Mouse (Mus musculus) left cerebral cortex, postnatal 36 days (tissue): ENCODE results near the gene Myh10. TPM values are rescaled to one million over a fixed set of nuclear protein-coding genes. Genes with fewer than 3 reads are reported as not detected.

Experiments
- DNase-seq, 2 experiments: peaks; one replicate each; pipeline ENCODE4 v3.0.0; 2021 to 2022; ENCODE audit warnings: low spot score in 2 of 2, mixed read lengths in 1 of 2
- intact Hi-C: fragments of 180-260 bp; cut with DNase I; formaldehyde crosslinking; loops from one replicate; pipeline ENCODE4 v1.15.1; 2025
- total RNA-seq, 2 experiments: library from RNA; stranded (reverse); gene quantifications; 2 replicates each; pipeline ENCODE4 v1.2.3; 2021

Gene Myh10
- total RNA-seq, 2 experiments from 2014 or later = 198 to 218 TPM

GRCm38 (mm10) chr11:68739509-68739908 is 48.1 kb downstream of the Myh10 start:
- DNase-seq = no peak
- intact Hi-C loops = no loop called here

- DNase-seq = no peak
- intact Hi-C loops = no loop called here
Measured at GRCm38 (mm10) chr11:68742658-68743057, 51.3 kb downstream of the Myh10 start.

- intact Hi-C loops = no loop called here
- DNase-seq = no peak
Measured at GRCm38 (mm10) chr11:68744150-68744549, 52.8 kb downstream of the Myh10 start.

- intact Hi-C loops = no loop called here
- DNase-seq = peak; percentile 48 to 64
Measured at GRCm38 (mm10) chr11:68745374-68746200, 54.2 kb downstream of the Myh10 start.

DNA sequence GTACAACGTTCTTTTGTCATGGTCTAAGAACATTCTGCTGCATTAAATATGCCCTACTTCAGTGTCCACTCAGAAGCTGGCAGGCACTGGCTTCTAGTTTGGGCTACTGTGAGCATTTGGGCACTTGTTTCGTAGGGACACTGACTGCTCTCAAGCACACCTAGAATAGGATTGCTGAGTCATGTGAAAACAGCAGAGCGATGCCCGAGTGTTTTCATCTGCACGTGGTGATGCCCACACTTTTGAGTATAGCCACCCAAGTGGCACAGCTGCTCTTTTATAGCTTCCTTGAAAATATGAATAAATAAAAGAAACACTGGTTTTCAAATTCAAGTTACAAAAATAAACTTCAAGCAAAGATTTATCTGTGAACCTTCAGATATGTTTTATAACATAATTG is 56.8 kb downstream of the Myh10 start:
- intact Hi-C loops = no loop called here
- peak in 1 of 2 experiments; percentile 31 for DNase-seq

DNA sequence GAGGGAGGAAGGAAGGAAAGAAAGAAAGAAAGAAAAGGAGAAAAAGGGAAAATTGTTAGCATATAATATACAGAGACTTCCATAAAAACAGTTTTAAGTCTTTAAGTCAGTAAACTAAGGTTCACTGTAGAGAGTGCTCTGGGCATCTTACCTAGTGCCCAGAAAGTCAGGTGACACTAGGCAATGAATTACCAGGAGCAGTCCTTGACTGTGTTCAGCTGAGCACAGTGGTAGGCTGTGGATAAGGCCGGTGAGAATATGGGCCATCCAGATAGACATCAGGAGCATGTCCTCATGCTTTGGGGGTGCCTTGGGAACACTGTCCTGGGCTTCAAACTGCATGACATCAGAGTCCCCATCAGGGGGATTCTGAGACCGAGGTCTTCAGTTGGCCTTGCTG is 58.8 kb downstream of the Myh10 start:
- no peak for DNase-seq
- intact Hi-C loops = no loop called here

DNA sequence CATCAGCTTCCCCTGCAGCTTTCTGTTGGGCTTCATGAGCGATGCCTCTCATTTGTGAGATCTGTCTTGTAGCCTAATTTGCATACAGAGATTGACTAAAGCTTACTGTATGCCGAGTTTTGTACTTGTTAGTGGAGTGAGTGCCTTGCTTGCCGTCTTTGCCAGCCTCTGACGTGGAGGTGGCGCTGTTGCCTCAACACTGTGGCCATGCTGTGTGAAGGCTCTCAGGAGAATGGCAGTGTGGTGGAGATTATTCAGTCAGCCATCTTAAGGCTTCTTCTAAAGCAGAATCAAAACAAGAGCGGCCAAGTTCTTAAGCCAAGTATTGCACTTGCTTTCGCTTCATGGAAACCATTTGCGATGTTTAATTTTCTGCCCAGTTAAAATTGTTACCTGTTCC is 59.6 kb downstream of the Myh10 start:
- intact Hi-C loops = no loop called here

GRCm38 (mm10) chr11:68754283-68754682 is 62.9 kb downstream of the Myh10 start:
- no peak for DNase-seq
- intact Hi-C loops = no loop called here

More for the DNA sequence above, 59.6 kb downstream of the Myh10 start:
- DNase-seq = peak in 1 of 2 experiments; percentile 31

GRCm38 (mm10) chr11:68756456-68757348 is 65.3 kb downstream of the Myh10 start:
- DNase-seq = no peak
- intact Hi-C loops = no loop called here

GRCm38 (mm10) chr11:68759691-68760090 is 68.3 kb downstream of the Myh10 start:
- intact Hi-C loops = no loop called here
- no peak for DNase-seq

DNA sequence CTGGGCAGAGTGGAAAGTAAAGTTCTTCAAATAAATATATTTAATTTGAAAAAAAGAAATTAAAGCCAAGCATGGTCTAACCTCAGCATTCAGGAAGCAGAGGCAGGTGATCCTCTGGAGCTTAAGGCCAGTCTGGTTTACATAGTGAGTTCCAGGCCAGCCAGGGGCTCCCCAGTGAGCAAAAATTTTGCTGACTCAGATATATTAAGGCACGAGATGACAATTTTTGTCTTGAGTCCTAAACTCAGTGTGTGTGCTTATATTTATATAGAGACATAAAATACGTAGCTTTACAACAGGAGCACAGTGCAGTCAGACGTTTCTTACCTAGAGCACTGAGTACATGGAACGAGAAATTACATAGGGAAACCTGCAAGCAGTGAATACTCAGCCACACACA is 69.8 kb downstream of the Myh10 start:
- intact Hi-C loops = no loop called here
- no peak for DNase-seq

DNA sequence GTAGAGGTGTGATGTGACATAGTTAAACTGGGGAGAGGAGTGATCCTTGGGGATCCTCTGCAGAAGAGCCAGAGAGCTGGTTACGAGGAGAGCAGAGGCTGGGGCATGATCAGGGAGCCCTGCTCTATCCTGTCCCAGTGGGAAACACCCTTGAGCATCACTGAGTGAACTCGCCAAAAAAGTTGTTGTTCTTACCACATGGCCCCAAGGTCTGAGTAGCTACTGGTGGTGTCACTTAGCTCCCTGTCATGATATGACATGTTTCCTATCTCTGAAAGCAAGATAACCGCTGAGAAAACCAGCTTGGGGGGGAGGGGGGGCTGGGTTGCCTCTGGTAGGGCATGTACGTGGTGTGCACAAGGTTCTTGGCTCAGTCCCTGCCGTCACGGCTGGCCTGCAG is 70.3 kb downstream of the Myh10 start:
- intact Hi-C loops = no loop called here
- DNase-seq = no peak

- DNase-seq = no peak
- intact Hi-C loops = no loop called here
Measured at GRCm38 (mm10) chr11:68764622-68765021, 73.3 kb downstream of the Myh10 start.

GRCm38 (mm10) chr11:68767762-68768542 is 76.6 kb downstream of the Myh10 start:
- intact Hi-C loops = no loop called here

DNA sequence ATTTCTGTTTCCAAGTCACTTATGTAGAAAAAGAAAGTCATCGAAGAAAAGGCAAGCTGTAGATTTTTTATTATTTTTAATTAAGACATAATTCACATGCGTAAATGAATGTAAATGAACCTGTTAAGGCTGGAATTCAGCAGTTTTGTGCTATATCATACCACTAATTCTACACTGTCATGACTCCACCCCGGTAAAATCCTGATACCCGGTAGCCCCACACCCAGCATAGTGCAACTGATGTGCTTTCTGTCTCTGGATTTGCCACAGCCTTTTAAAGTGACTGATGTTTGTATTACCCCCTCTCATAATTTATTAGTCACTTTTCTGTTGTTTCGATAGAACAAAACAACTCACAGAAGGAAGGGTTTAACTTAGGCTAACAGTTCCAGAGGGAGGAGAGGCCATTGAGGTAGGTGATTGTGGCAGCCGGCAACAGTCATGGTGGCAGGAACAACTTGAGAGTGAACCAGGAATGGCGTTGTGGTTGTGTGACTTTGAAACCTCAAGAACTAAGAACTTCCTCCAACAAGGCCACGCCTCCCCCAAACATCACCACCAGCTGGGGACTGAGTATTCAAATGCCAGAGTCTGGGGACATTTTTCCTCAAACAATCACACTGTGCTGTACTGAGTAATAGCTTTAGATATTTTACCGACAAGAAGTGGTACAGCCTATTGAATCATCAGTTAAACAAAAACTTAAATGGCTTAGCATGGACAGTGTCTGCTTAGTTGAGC is 78.6 kb downstream of the Myh10 start:
- intact Hi-C loops = no loop called here
- DNase-seq = no peak

More at GRCm38 (mm10) chr11:68767762-68768542, 76.6 kb downstream of the Myh10 start:
- no peak for DNase-seq

GRCm38 (mm10) chr11:68776147-68776655 is 84.8 kb downstream of the Myh10 start:
- intact Hi-C loops = no loop called here
- DNase-seq = no peak

- no peak for DNase-seq
- intact Hi-C loops = no loop called here
Measured at GRCm38 (mm10) chr11:68777933-68778332, 86.6 kb downstream of the Myh10 start.

- intact Hi-C loops = no loop called here
- DNase-seq = no peak
Measured at GRCm38 (mm10) chr11:68778855-68779254, 87.5 kb downstream of the Myh10 start.
